Mouse (Mus musculus) forebrain, embryonic 10.5 days (tissue): ENCODE measurements at regions not wholly inside any gene's neighbourhood (a gene's known extent, or its start where the extent isn't known, plus 50 kb on each side); places are given as distances from the start of the nearest gene placed in this dataset.
A peak's percentile ranks its signal among the peaks of the same experiment; 100 is the strongest.

Experiments used
- DNase-seq: peaks from one replicate; pipeline ENCODE4 v3.0.0-alpha.2; 2017; ENCODE audit warnings: low spot score; ENCODE audit errors: extremely low spot score
- H3K27ac ChIP-seq: fragments of 300-500 bp; sonication (generic); 2 replicates; pipeline ENCODE4 v1.5.1; 2016; ENCODE audit warnings: mild to moderate bottlenecking
- H3K27me3 ChIP-seq: fragments of 300-500 bp; sonication (generic); 2 replicates; pipeline ENCODE4 v1.6.1; 2016; ENCODE audit warnings: mild to moderate bottlenecking; ENCODE audit not compliant: poor library complexity, severe bottlenecking
- H3K36me3 ChIP-seq: fragments of 300-500 bp; sonication (generic); replicated peaks from 2 replicates; pipeline ENCODE4 v1.6.1; 2016; ENCODE audit warnings: mild to moderate bottlenecking, moderate library complexity
- H3K4me1 ChIP-seq: fragments of 300-500 bp; sonication (generic); 2 replicates; pipeline ENCODE4 v1.6.1; 2016
- H3K4me3 ChIP-seq: fragments of 300-500 bp; sonication (generic); 2 replicates; pipeline ENCODE4 v1.5.1; 2016; ENCODE audit warnings: mild to moderate bottlenecking, moderate library complexity
- H3K9me3 ChIP-seq: fragments of 300-500 bp; sonication (generic); 2 replicates; pipeline ENCODE4 v1.6.1; 2016; ENCODE audit warnings: mild to moderate bottlenecking, moderate library complexity
- WGBS: fragments of 180-500 bp; shearing (Covaris S2); methylation state at CpG from one replicate; pipeline ENCODE4 v1.1.7; 2016; 5-methylcytosine and 5-hydroxymethylcytosine counted together

GRCm38 (mm10) chr8:92115479-92116267, 241.8 kb upstream of the Irx5 start:
- DNase-seq: no peak

GRCm38 (mm10) chr8:92114311-92115275, 242.8 kb upstream of the Irx5 start:
- Histone ChIP-seq H3K4me3 (peak overlapping the region; percentile 34), H3K27ac (peak overlapping the region; percentile 68), H3K27me3 (peaks cover 66% of the 10 kb centered on the region), H3K9me3 (no peaks in the 10 kb centered on the region), H3K4me1 (peaks cover 24% of the 10 kb centered on the region), H3K36me3 (no peaks in the 10 kb centered on the region)
- DNase-seq: peak; percentile 44
- 18% methylated on average over 22 of the region's 22 CpGs for WGBS

More at GRCm38 (mm10) chr8:92115479-92116267, 241.8 kb upstream of the Irx5 start:
- Histone ChIP-seq H3K4me3 (no peak overlapping the region), H3K9me3 (no peaks in the 10 kb centered on the region), H3K27ac (peak overlapping the region; percentile 68; the same call in 1 of the 2 replicates), H3K36me3 (no peaks in the 10 kb centered on the region), H3K27me3 (peaks cover 77% of the 10 kb centered on the region), H3K4me1 (peaks cover 24% of the 10 kb centered on the region)
- WGBS: 88% methylated on average over 15 of the region's 15 CpGs

- Histone ChIP-seq H3K36me3 (no peaks in the 10 kb centered on the region), H3K9me3 (no peaks in the 10 kb centered on the region), H3K4me1 (peaks cover 24% of the 10 kb centered on the region), H3K27ac (peak overlapping the region; percentile 68; the same call in 1 of the 2 replicates), H3K4me3 (peak overlapping the region; percentile 34), H3K27me3 (peaks cover 60% of the 10 kb centered on the region)
- WGBS: 2% methylated on average over 9 of the region's 9 CpGs
- DNase-seq: peak; percentile 34
These were observed 243.5 kb upstream of the Irx5 start for GRCm38 (mm10) chr8:92113901-92114300.

GRCm38 (mm10) chr8:92113386-92113785, 244.0 kb upstream of the Irx5 start:
- 0 out of 2 replicates have a peak overlapping the region, but pooled peaks have one; percentile 40 for H3K27ac ChIP-seq
- no peaks in the 10 kb centered on the region for H3K36me3 ChIP-seq
- H3K9me3 ChIP-seq: no peaks in the 10 kb centered on the region
- peaks cover 54% of the 10 kb centered on the region for H3K27me3 ChIP-seq
- peaks cover 24% of the 10 kb centered on the region for H3K4me1 ChIP-seq
- DNase-seq: no peak
- 27% methylated on average over 4 of the region's 4 CpGs for WGBS
- no peak overlapping the region; the same call in 1 of the 2 replicates for H3K4me3 ChIP-seq

GRCm38 (mm10) chr8:92104561-92104960, 252.9 kb upstream of the Irx5 start:
- Histone ChIP-seq H3K9me3 (no peaks in the 10 kb centered on the region), H3K4me1 (no peaks in the 10 kb centered on the region), H3K36me3 (no peaks in the 10 kb centered on the region), H3K27me3 (peaks cover 54% of the 10 kb centered on the region), H3K27ac (no peak overlapping the region), H3K4me3 (no peak overlapping the region)
- WGBS: 74% methylated on average over 6 of the region's 6 CpGs
- DNase-seq: no peak

DNA sequence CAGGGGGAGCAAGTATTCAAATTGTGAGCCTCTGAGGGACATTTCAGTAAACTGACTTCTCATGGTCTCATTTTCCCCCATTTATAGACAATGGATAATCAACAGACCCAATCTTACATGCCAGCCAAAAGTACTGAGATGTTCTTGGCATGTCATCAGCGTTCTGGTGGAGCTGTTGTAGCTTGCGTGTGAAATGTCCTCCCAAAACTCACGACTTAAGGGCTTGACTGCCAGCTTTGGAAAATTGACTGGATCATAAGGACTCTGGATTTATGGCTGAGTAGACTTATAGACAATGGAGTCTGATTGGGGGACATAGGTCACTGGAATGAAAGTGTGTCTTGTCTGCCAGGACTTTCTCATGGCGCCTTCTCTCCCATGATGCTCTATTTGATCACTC, 254.9 kb upstream of the Irx5 start:
- H3K27ac ChIP-seq: no peak overlapping the region
- DNase-seq: no peak
- H3K36me3 ChIP-seq: no peaks in the 10 kb centered on the region
- WGBS: 95% methylated on average over 4 of the region's 4 CpGs
- peaks cover 75% of the 10 kb centered on the region for H3K27me3 ChIP-seq
- no peaks in the 10 kb centered on the region for H3K4me1 ChIP-seq
- H3K9me3 ChIP-seq: no peaks in the 10 kb centered on the region
- no peak overlapping the region for H3K4me3 ChIP-seq

GRCm38 (mm10) chr8:92095276-92095675, 262.1 kb upstream of the Irx5 start:
- Histone ChIP-seq H3K27me3 (peaks cover 95% of the 10 kb centered on the region), H3K9me3 (no peaks in the 10 kb centered on the region), H3K4me1 (peaks cover 14% of the 10 kb centered on the region), H3K4me3 (no peak overlapping the region), H3K27ac (no peak overlapping the region), H3K36me3 (no peaks in the 10 kb centered on the region)
- no peak for DNase-seq
- WGBS: 55% methylated on average over 12 of the region's 12 CpGs

DNA sequence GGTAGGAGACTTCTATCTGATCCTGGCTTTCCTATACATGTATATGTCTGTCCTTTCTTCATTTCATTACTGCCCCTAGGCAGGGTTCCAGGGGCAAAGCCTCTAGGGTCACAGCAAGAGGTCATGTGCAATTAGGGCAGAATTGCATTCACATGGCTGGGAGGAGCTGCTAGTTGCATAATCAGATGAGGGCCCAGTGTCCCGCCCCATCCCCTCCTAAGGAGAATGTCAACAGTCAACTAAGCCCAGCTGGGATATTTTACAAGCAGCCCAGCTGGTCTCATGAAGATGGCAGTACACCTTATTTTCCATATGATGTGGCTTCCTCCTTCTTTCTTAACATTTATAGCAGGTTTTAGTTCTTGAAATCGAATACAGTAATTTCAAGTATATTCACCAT, 273.3 kb upstream of the Irx5 start:
- peaks cover 54% of the 10 kb centered on the region for H3K27me3 ChIP-seq
- no peak overlapping the region for H3K27ac ChIP-seq
- no peaks in the 10 kb centered on the region for H3K9me3 ChIP-seq
- H3K4me1 ChIP-seq: peaks cover 11% of the 10 kb centered on the region
- H3K4me3 ChIP-seq: no peak overlapping the region
- WGBS: 70% methylated on average over 2 of the region's 2 CpGs
- no peaks in the 10 kb centered on the region for H3K36me3 ChIP-seq
- no peak for DNase-seq

DNA sequence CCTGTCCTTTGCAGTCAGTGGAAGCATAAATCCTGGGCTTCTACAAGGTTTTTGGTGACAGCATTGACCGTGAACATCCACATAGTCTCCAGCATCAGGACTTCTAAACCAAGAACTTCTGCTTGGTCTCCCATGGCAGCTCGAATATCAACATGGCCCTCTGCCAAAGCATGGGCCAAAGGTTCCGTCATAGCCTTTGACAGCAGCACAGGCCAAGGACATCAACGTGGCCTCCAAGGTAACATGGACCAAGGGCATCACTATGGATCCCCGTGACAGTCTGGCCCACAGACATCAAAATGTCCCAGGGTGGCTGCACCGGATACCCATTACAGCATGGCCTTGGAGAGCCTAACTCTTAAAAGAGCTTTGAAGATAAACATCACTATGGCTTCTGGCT, 275.5 kb upstream of the Irx5 start:
- Histone ChIP-seq H3K27ac (no peak overlapping the region), H3K27me3 (peaks cover 72% of the 10 kb centered on the region), H3K4me1 (peaks cover 17% of the 10 kb centered on the region), H3K36me3 (no peaks in the 10 kb centered on the region), H3K4me3 (no peak overlapping the region), H3K9me3 (no peaks in the 10 kb centered on the region)
- 93% methylated on average over 6 of the region's 6 CpGs for WGBS
- no peak for DNase-seq

GRCm38 (mm10) chr8:92080852-92081251, 276.6 kb upstream of the Irx5 start:
- no peaks in the 10 kb centered on the region for H3K9me3 ChIP-seq
- no peaks in the 10 kb centered on the region for H3K36me3 ChIP-seq
- no peak overlapping the region for H3K27ac ChIP-seq
- WGBS: 86% methylated on average over 8 of the region's 8 CpGs
- no peak overlapping the region for H3K4me3 ChIP-seq
- H3K27me3 ChIP-seq: peaks cover 80% of the 10 kb centered on the region
- H3K4me1 ChIP-seq: peaks cover 17% of the 10 kb centered on the region
- DNase-seq: no peak

DNA sequence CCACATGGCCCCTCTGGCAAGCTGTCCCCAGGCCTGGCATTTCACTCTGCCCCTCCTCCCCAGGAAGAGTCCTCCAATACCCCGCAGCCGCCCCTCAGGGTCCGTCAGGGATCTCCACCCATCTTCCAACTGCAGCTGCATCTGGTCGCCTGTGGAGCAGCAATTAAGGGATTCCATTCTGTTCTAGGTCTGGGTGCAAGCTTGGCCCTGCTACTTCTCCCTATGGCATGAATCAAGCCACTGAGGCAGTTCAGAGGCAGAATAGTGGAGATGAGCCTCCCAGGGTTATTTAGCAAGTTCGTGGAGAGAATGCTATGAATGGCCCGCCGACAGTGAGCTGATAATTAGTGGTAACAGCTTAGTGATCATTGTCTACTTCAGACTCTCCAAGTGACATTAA, 275.7 kb upstream of the Irx3 start:
- Histone ChIP-seq H3K4me3 (no peak overlapping the region), H3K9me3 (no peaks in the 10 kb centered on the region), H3K27ac (no peak overlapping the region), H3K27me3 (peaks cover 96% of the 10 kb centered on the region), H3K36me3 (no peaks in the 10 kb centered on the region), H3K4me1 (peaks cover 21% of the 10 kb centered on the region)
- no peak for DNase-seq
- WGBS: 44% methylated on average over 7 of the region's 7 CpGs

DNA sequence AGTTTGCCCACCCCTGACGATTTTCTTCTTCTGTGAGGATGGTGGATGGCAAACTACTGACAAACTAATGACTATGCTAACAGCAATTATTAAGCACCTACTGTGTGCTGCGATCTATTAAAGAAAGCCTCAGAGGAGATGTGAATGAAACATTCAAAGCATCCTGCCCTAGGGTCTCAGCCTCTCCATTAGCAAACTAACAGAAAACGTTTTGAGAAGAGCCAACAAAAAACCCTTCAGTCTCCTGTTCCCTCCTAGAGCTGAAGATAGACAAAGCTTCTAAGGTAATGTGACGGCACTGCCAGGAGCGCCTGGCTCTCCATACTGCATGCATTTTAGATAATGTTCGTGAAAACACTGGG, 270.4 kb upstream of the Irx3 start:
- Histone ChIP-seq H3K36me3 (no peaks in the 10 kb centered on the region), H3K27ac (no peak overlapping the region), H3K27me3 (peaks cover 100% of the 10 kb centered on the region), H3K4me1 (peaks cover 48% of the 10 kb centered on the region), H3K9me3 (no peaks in the 10 kb centered on the region), H3K4me3 (no peak overlapping the region; the same call in 1 of the 2 replicates)
- 2% methylated on average over 6 of the region's 6 CpGs for WGBS
- no peak for DNase-seq
